Mouse (Mus musculus): Measurements from ENCODE around the gene Apoa2. TPM values are rescaled to one million over a fixed set of nuclear protein-coding genes. Genes with fewer than 3 reads are reported as not detected.
A peak's percentile ranks its signal among the peaks of the same experiment; 100 is the strongest.

Apoa2 gene
- 1,000 to 10,000 TPM; 1,052 to 2,650 TPM for total RNA-seq (2021)
- long read RNA-seq, experiment 1, transcript Apoa2-203 (4 exons, 470 nt), result minor isoform, 34 of 2,524 reads
- long read RNA-seq, experiment 1, transcript Apoa2-202 (4 exons, 458 nt), result minor isoform, 8 of 2,524 reads
- long read RNA-seq, experiment 1, transcript Apoa2-201 (4 exons, 492 nt), result major isoform, 1,206 of 2,524 reads
- long read RNA-seq, experiment 1, transcript Apoa2-204 (4 exons, 518 nt), result minor isoform, 1,147 of 2,524 reads
- long read RNA-seq, experiment 1, partial matches to known transcripts, result 96 of 2,524 reads
- long read RNA-seq, experiment 1, other reads (novel, unspliced or antisense), result 33 of 2,524 reads
- long read RNA-seq, experiment 2, transcript Apoa2-204 (4 exons, 518 nt), result major isoform, 64 of 124 reads
- long read RNA-seq, experiment 2, transcript Apoa2-201 (4 exons, 492 nt), result minor isoform, 49 of 124 reads
- long read RNA-seq, experiment 2, partial matches to known transcripts, result 5 of 124 reads
- long read RNA-seq, experiment 2, other reads (novel, unspliced or antisense), result 5 of 124 reads

GRCm38 (mm10) chr1:171224857-171225256 lies at the start of gene Apoa2:
Gene Apoa2 (plus strand): TSS chr1:171225054.
- no peak for DNase-seq

- no peak for DNase-seq
These were observed 45.2 kb upstream of the Apoa2 start for GRCm38 (mm10) chr1:171179487-171180171.

GRCm38 (mm10) chr1:171183025-171183424 lies 41.8 kb upstream of the Apoa2 start:
- no peak for DNase-seq

GRCm38 (mm10) chr1:171183620-171184019 lies 41.2 kb upstream of the Apoa2 start:
- no peak for DNase-seq

- DNase-seq, result no peak
These were observed 40.5 kb upstream of the Apoa2 start for GRCm38 (mm10) chr1:171184314-171184713.

GRCm38 (mm10) chr1:171185655-171186054 lies 39.2 kb upstream of the Apoa2 start:
- no peak for DNase-seq

- no peak for DNase-seq
These were observed 36.8 kb upstream of the Apoa2 start for GRCm38 (mm10) chr1:171187851-171188700.

GRCm38 (mm10) chr1:171189046-171189445 lies 35.8 kb upstream of the Apoa2 start:
- DNase-seq, result no peak

- no peak for DNase-seq
These were observed 35.3 kb upstream of the Apoa2 start for GRCm38 (mm10) chr1:171189476-171190114.

- DNase-seq, result no peak
These were observed 34.0 kb upstream of the Apoa2 start for GRCm38 (mm10) chr1:171190832-171191231.

GRCm38 (mm10) chr1:171192283-171192682 lies 32.6 kb upstream of the Apoa2 start:
- DNase-seq, result no peak

GRCm38 (mm10) chr1:171193093-171193840 lies 31.6 kb upstream of the Apoa2 start:
- no peak for DNase-seq

- DNase-seq, result no peak
These were observed 30.7 kb upstream of the Apoa2 start for GRCm38 (mm10) chr1:171193911-171194830.

GRCm38 (mm10) chr1:171195046-171195822 lies 29.6 kb upstream of the Apoa2 start:
- DNase-seq, result no peak

GRCm38 (mm10) chr1:171195887-171196397 lies 28.9 kb upstream of the Apoa2 start, which contains the start of gene Pcp4l1:
Gene Pcp4l1 (minus strand): TSS chr1:171196268.
- peak; percentile 76 for DNase-seq

- no peak for DNase-seq
These were observed 25.3 kb upstream of the Apoa2 start for GRCm38 (mm10) chr1:171199532-171199931.

- no peak for DNase-seq
These were observed 24.1 kb upstream of the Apoa2 start for GRCm38 (mm10) chr1:171200769-171201168.

GRCm38 (mm10) chr1:171203471-171204248 lies 21.2 kb upstream of the Apoa2 start:
- no peak for DNase-seq

Data from adrenal gland, postnatal 10 days (tissue).